Mouse (Mus musculus): ENCODE results near the gene Eif4ebp2. TPM values are rescaled to one million over a fixed set of nuclear protein-coding genes. Genes with fewer than 3 reads are reported as not detected.

The Eif4ebp2 gene
- total and polyA plus RNA-seq, 3 experiments: 53.3 to 71.3 (median 70.9) TPM

- no peaks in the 10 kb centered on the region for H3K27me3 ChIP-seq (ENCODE audit: control insufficient read depth, insufficient read depth, low read length)
- H3K4me3 ChIP-seq: peak within 1 kb of the TSS; percentile 96
- peak; percentile 89 to 90 for DNase-seq
- H3K27ac ChIP-seq: peak within 1 kb of the TSS; percentile 91
- peak within 1 kb of the TSS; percentile 95 for H3K9ac ChIP-seq (ENCODE audit: low read depth, low read length)
- 0 out of 2 replicates have a peak, but pooled peaks have one; percentile 2 for TF ChIP-seq EP300 (IDR thresholded peaks at IDR 0.05; ENCODE audit: insufficient read depth, low read depth, low read length)
- no peak for TF ChIP-seq CTCF (IDR thresholded peaks at IDR 0.05)
- peak; percentile 72 for TF ChIP-seq POLR2A (IDR thresholded peaks at IDR 0.05; ENCODE audit: insufficient read depth, low read depth, low read length)
- WGBS: under 1% methylated on average over 60 of the region's 60 CpGs
- intact Hi-C loops (cut with DNase I): no loop called here
- peaks cover 2% of the 10 kb centered on the region for H3K36me3 ChIP-seq (ENCODE audit: control insufficient read depth, insufficient read depth, low read length)
- peaks cover 31% of the 10 kb centered on the region for H3K4me1 ChIP-seq (ENCODE audit: control insufficient read depth, insufficient read depth, low read length)
- no peaks in the 10 kb centered on the region; the same call in 1 of the 2 replicates for H3K79me2 ChIP-seq (replicated peaks; ENCODE audit: control insufficient read depth, insufficient read depth, low read length)
Observed at GRCm38 (mm10) chr10:61383021-61383714, 69.3 kb downstream of the Eif4ebp2 start, which contains the start of gene Pald1. TSS of gene Pald1 (minus strand) at chr10:61383530.

GRCm38 (mm10) chr10:61382281-61382731 lies 70.2 kb downstream of the Eif4ebp2 start:
- Histone ChIP-seq H3K9ac (ENCODE audit: low read depth, low read length) (peak overlapping the region; percentile 95), H3K4me1 (ENCODE audit: control insufficient read depth, insufficient read depth, low read length) (peaks cover 37% of the 10 kb centered on the region), H3K27me3 (ENCODE audit: control insufficient read depth, insufficient read depth, low read length) (no peaks in the 10 kb centered on the region), H3K79me2 (replicated peaks; ENCODE audit: control insufficient read depth, insufficient read depth, low read length) (peaks cover 2% of the 10 kb centered on the region), H3K4me3 (peak overlapping the region; percentile 96), H3K27ac (peak overlapping the region; percentile 91), H3K36me3 (ENCODE audit: control insufficient read depth, insufficient read depth, low read length) (peaks cover 2% of the 10 kb centered on the region)
- intact Hi-C loops (cut with DNase I): loop anchor here (1.0 kb wide), 1 partner anchor 16 kb away; no protein-coding TSS in a partner anchor
- TF ChIP-seq EP300 (IDR thresholded peaks at IDR 0.05; ENCODE audit: insufficient read depth, low read depth, low read length) (no peak), POLR2A (IDR thresholded peaks at IDR 0.05; ENCODE audit: insufficient read depth, low read depth, low read length) (no peak), CTCF (IDR thresholded peaks at IDR 0.05) (no peak)
- peak; percentile 41 to 57 for DNase-seq
- WGBS: 7% methylated on average over 8 of the region's 8 CpGs

- TF ChIP-seq POLR2A (IDR thresholded peaks at IDR 0.05; ENCODE audit: insufficient read depth, low read depth, low read length) (no peak), EP300 (IDR thresholded peaks at IDR 0.05; ENCODE audit: insufficient read depth, low read depth, low read length) (0 out of 2 replicates have a peak, but pooled peaks have one; percentile 40)
- Histone ChIP-seq H3K36me3 (ENCODE audit: control insufficient read depth, insufficient read depth, low read length) (peaks cover 2% of the 10 kb centered on the region), H3K4me3 (peak overlapping the region; percentile 96), H3K27me3 (ENCODE audit: control insufficient read depth, insufficient read depth, low read length) (no peaks in the 10 kb centered on the region), H3K4me1 (ENCODE audit: control insufficient read depth, insufficient read depth, low read length) (peaks cover 37% of the 10 kb centered on the region), H3K79me2 (replicated peaks; ENCODE audit: control insufficient read depth, insufficient read depth, low read length) (peaks cover 2% of the 10 kb centered on the region), H3K9ac (ENCODE audit: low read depth, low read length) (peak overlapping the region; percentile 28), H3K27ac (peak overlapping the region; percentile 91)
- DNase-seq: peak; percentile 55 to 61
- WGBS: 27% methylated on average over 8 of the region's 8 CpGs
- intact Hi-C loops (cut with DNase I): loop anchor here (1.0 kb wide), 1 partner anchor 16 kb away; no protein-coding TSS in a partner anchor
Observed at GRCm38 (mm10) chr10:61381823-61382222, 70.6 kb downstream of the Eif4ebp2 start.

- Histone ChIP-seq H3K36me3 (ENCODE audit: control insufficient read depth, insufficient read depth, low read length) (peaks cover 2% of the 10 kb centered on the region), H3K4me3 (peak overlapping the region; percentile 96), H3K27me3 (ENCODE audit: control insufficient read depth, insufficient read depth, low read length) (no peaks in the 10 kb centered on the region), H3K9ac (ENCODE audit: low read depth, low read length) (peak overlapping the region; percentile 60), H3K27ac (peak overlapping the region; percentile 91), H3K79me2 (replicated peaks; ENCODE audit: control insufficient read depth, insufficient read depth, low read length) (peaks cover 2% of the 10 kb centered on the region), H3K4me1 (ENCODE audit: control insufficient read depth, insufficient read depth, low read length) (peaks cover 37% of the 10 kb centered on the region)
- DNase-seq: peak; percentile 75 to 81
- intact Hi-C loops (cut with DNase I): no loop called here
- TF ChIP-seq POLR2A (IDR thresholded peaks at IDR 0.05; ENCODE audit: insufficient read depth, low read depth, low read length): no peak
- TF ChIP-seq EP300 (IDR thresholded peaks at IDR 0.05; ENCODE audit: insufficient read depth, low read depth, low read length): no peak
- TF ChIP-seq CTCF (IDR thresholded peaks at IDR 0.05): no peak
- 3% methylated on average over 9 of the region's 9 CpGs for WGBS
Observed at GRCm38 (mm10) chr10:61380186-61380585, 72.3 kb downstream of the Eif4ebp2 start.

- peaks cover 2% of the 10 kb centered on the region for H3K36me3 ChIP-seq (ENCODE audit: control insufficient read depth, insufficient read depth, low read length)
- TF ChIP-seq EP300 (IDR thresholded peaks at IDR 0.05; ENCODE audit: insufficient read depth, low read depth, low read length) (no peak), POLR2A (IDR thresholded peaks at IDR 0.05; ENCODE audit: insufficient read depth, low read depth, low read length) (no peak), CTCF (IDR thresholded peaks at IDR 0.05) (no peak)
- no peaks in the 10 kb centered on the region for H3K27me3 ChIP-seq (ENCODE audit: control insufficient read depth, insufficient read depth, low read length)
- no peak for DNase-seq
- peak overlapping the region; percentile 91 for H3K27ac ChIP-seq
- WGBS: 48% methylated on average over 13 of the region's 13 CpGs
- H3K4me3 ChIP-seq: peak overlapping the region; percentile 96
- H3K4me1 ChIP-seq (ENCODE audit: control insufficient read depth, insufficient read depth, low read length): peaks cover 44% of the 10 kb centered on the region
- intact Hi-C loops (cut with DNase I): no loop called here
- H3K79me2 ChIP-seq (replicated peaks; ENCODE audit: control insufficient read depth, insufficient read depth, low read length): peaks cover 2% of the 10 kb centered on the region
- H3K9ac ChIP-seq (ENCODE audit: low read depth, low read length): peak overlapping the region; percentile 60
Observed at GRCm38 (mm10) chr10:61379340-61380040, 73.0 kb downstream of the Eif4ebp2 start.
